In the genomic region with DNA sequence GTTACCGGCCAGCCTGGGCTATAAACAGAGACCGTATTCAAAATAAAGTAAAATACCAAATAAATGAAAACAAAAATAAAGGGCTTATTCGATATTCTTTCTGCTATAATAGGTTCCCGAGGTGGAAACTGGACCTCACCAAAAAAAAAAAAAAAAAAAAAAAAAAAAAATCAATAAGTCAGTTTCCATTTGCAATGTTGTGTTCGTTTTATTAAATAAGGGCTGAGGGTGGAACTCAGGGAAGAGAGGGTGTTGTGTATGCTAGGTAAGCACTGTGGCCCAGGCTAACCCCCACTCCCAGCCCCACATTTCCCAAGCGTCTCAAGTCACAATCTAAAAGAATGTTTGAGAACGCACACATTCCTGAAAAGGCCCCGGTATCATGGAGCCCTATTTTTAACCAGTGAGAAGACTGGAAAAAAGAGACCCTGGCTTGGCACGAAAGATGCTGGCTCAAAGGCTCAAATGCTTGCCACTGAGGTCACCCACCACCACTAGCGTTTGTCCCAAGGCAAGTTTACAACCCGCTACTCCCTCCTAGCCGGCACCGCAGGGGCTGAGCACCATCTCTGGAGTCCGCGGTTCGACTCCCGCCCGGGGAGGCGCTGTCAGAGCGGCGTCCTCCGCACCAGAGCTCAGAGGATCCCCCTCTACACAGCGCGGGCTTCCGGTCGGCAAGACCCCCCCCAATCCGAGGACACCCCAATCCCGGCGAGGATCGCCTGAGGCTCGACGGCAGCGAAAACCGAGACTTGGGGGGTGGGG, we compare ENCODE assay signal across 8 mouse cellular contexts. TPM values are rescaled to one million over a fixed set of nuclear protein-coding genes. Genes with fewer than 3 reads are reported as not detected.
DNase-seq lines count a peak whose midpoint lies in the region; ATAC-seq and TF ChIP-seq lines count a peak whose summit lies in the region.

No protein-coding gene starts in this region.

- peaks cover 9% of the 10 kb centered on the region; the same call in 1 of the 2 replicates for H3K9me3 ChIP-seq in forebrain, embryonic 10.5 days
- no peaks in the 10 kb centered on the region for H3K9me3 ChIP-seq in stomach, embryonic 15.5 days

- H3K36me3 ChIP-seq in forebrain, embryonic 10.5 days (replicated peaks) = peaks cover 43% of the 10 kb centered on the region
- H3K36me3 ChIP-seq in kidney, adult 2 months (ENCODE audit: control insufficient read depth, insufficient read depth, low read length) = 0 out of 2 replicates have a peak, but pooled peaks cover 2% of the 10 kb centered on the region
- peaks cover 22% of the 10 kb centered on the region for H3K36me3 ChIP-seq in stomach, embryonic 15.5 days

- WGBS in forebrain, embryonic 10.5 days = 13% methylated on average over 34 of the region's 34 CpGs
- WGBS in kidney, adult 2 months = 6% methylated on average over 34 of the region's 34 CpGs
- WGBS in stomach, embryonic 15.5 days = 5% methylated on average over 34 of the region's 34 CpGs

- peak overlapping the region; percentile 95 for H3K27ac ChIP-seq in forebrain, embryonic 10.5 days
- no peak overlapping the region for H3K27ac ChIP-seq in kidney, adult 2 months (ENCODE audit: insufficient read depth, low read depth, low read length)
- H3K27ac ChIP-seq in stomach, embryonic 15.5 days = peak overlapping the region; percentile 74

- peaks cover 17% of the 10 kb centered on the region for H3K4me1 ChIP-seq in forebrain, embryonic 10.5 days
- H3K4me1 ChIP-seq in kidney, adult 2 months (ENCODE audit: control insufficient read depth, insufficient read depth, low read length) = no peaks in the 10 kb centered on the region
- H3K4me1 ChIP-seq in stomach, embryonic 15.5 days = no peaks in the 10 kb centered on the region

- H3K9ac ChIP-seq in stomach, embryonic 15.5 days = peak overlapping the region; percentile 85

- DNase-seq in right cerebral cortex, postnatal 14 days = peak; percentile 32
- DNase-seq in right cerebral cortex, adult 18-20 months = no peak
- peak; percentile 31 for DNase-seq in adrenal gland, postnatal 25 days
- no peak for DNase-seq in forebrain, embryonic 10.5 days (ENCODE audit: extremely low spot score, low spot score)
- DNase-seq in kidney, adult 2 months = peak; percentile 12
- peak; percentile 7 for DNase-seq in lung, postnatal 14 days
- DNase-seq in layer of hippocampus, adult 9-10 months (ENCODE audit: low spot score) = no peak

- no peak for TF ChIP-seq POLR2A in kidney, adult 2 months (IDR thresholded peaks at IDR 0.05; ENCODE audit: low read depth, low read length)

- TF ChIP-seq CTCF in kidney, adult 2 months (conservative IDR thresholded peaks at IDR 0.05; ENCODE audit: insufficient read depth, insufficient read length, low read depth, low read length) = no peak

- peak overlapping the region; percentile 60 for H3K4me2 ChIP-seq in stomach, embryonic 15.5 days

- no peaks in the 10 kb centered on the region for H3K27me3 ChIP-seq in forebrain, embryonic 10.5 days (ENCODE audit: poor library complexity, severe bottlenecking)
- no peaks in the 10 kb centered on the region for H3K27me3 ChIP-seq in kidney, adult 2 months (replicated peaks; ENCODE audit: control insufficient read depth, insufficient read depth, low read length)
- no peaks in the 10 kb centered on the region for H3K27me3 ChIP-seq in stomach, embryonic 15.5 days (replicated peaks)

- ATAC-seq in stomach, embryonic 15.5 days (ENCODE audit: insufficient read depth, low FRiP score, low read depth) = peak; percentile 25; the same call in 1 of the 2 replicates

- H3K4me3 ChIP-seq in forebrain, embryonic 10.5 days = peak overlapping the region; percentile 97
- H3K4me3 ChIP-seq in kidney, adult 2 months (ENCODE audit: insufficient read depth, low read depth, low read length) = peak overlapping the region; percentile 87
- peak overlapping the region; percentile 97 for H3K4me3 ChIP-seq in stomach, embryonic 15.5 days (replicated peaks)

RNA-seq across cellular contexts. Expression of gene Pdcd5, which starts 0.8 kb away (rescaled TPM):
- 78.6 and 94.0 TPM in 2 replicates for total RNA-seq in adrenal gland, postnatal 25 days (2021)
- polyA plus RNA-seq in forebrain, embryonic 10.5 days (2016; fragmentation: Nextera tagmentation; extraction: Ambion mirVana) = 316 and 317 TPM in 2 replicates
- 56.9 and 57.4 TPM in 2 replicates for polyA plus RNA-seq in kidney, adult 2 months (2012; rRNA removed)
- polyA plus RNA-seq in stomach, embryonic 15.5 days (2015; fragmentation: Nextera tagmentation; extraction: Ambion mirVana) = 218 and 236 TPM in 2 replicates

Comparison
In these comparisons a context has a peak if more than half of its experiments do, and no peak if none do; other contexts are left out.
1. DNase-seq: peak in right cerebral cortex, postnatal 14 days (single experiment), adrenal gland, postnatal 25 days (single experiment), kidney, adult 2 months (single experiment) and lung, postnatal 14 days (single experiment); none in right cerebral cortex, adult 18-20 months (single experiment), forebrain, embryonic 10.5 days (single experiment) and layer of hippocampus, adult 9-10 months (single experiment).
2. Peak in every context shown above with its lines, with median percentiles within 50 percentile points of each other: H3K4me3 ChIP-seq.